Mouse (Mus musculus) naive thymus-derived CD4-positive, alpha-beta T cell, adult 2 months (primary cell): ENCODE data around the gene Vmn1r199.
"Not testable (repeated sequence)": the region's sequence is repeated elsewhere in the genome, so short reads cannot be mapped to it uniquely, and the experiment has no call there.

Experiments used
- DNase-seq: peaks from one replicate; pipeline ENCODE4 v3.0.0-alpha.2; 2011; ENCODE audit warnings: low read depth

The Vmn1r199 gene

DNA sequence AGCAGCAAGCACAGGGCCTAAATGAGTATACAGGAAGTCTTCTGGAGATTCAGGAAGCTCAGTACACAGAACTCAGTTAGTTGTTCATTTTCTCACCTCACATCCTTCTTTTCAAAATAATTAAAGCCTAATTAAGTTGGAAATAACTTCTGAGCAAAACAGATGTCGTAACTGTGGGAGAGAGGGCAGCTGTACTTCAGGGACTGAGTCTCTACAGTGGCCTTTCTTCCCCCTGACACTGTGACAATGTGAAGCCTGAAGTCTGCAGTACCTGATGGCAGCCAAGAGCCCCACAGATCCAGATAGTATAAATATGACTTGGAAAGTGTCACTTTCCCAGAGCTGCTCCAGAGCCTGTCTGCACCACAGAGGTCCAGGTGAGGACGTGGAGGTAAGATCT, at the start of gene Vmn1r199:
Gene Vmn1r199, plus strand, starts transcription at position 301 of the 400 bp plus-strand sequence.
- no peak for DNase-seq

DNA sequence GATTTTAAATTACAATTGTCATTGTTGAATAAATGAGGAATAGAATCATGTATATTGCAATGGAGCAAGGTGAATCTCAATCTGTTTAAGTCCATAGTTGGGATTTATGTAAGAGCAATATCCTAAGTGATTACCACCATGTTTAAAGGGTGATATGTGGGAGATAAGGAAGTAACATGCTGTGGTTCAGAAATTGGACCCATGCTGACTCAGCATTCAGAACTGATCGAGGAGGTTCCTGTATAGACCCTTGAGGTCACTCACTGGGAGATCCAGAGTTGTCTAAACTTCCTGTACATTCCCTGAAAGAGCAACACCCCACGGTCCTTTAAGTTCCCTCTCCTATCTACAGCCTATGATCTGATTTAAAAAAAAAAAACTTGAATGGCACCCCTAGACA, 46.3 kb upstream of the Vmn1r199 start:
- DNase-seq = no peak

DNA sequence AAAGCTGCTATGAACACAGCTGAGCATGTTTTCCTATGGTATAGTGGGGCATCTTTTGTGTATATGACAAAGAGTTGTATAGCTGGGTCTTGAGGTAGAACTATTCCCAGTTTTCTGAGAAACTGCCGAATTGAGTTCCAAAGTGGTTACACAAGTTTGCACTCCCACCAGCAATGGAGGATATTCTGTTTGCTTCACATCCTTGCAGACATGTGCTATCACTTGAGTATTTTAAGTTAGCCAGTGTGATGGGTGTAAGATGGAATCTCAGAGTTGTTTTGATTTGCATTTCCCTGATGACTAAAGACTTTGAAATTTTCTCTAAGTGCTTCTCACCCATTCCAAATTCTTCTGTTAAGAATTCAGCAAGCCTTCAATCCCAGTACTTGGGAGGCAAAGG, 44.1 kb upstream of the Vmn1r199 start:
- DNase-seq = no peak

DNA sequence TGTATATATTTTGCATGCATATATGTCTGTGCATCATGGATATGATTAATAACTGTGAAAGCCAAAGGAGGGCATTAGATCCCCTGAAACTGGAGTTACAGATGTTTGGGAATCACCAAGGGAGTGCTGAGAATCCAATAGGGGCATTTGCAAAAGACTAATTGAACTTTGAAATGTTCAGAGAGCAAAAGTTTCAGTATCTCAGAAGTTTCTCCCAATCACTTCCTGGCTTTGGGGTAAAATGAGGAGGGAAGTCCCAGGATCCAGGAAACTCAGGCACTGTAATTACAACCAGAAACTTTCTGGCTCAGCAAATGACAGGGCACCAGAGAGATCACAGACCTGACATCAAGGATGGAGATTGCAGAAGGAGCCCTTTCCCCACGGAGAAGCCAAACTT, 29.6 kb upstream of the Vmn1r199 start, which contains the start of gene Vmn1r198:
Gene Vmn1r198, plus strand, starts transcription at position 301 of the 400 bp plus-strand sequence.
- no peak for DNase-seq

DNA sequence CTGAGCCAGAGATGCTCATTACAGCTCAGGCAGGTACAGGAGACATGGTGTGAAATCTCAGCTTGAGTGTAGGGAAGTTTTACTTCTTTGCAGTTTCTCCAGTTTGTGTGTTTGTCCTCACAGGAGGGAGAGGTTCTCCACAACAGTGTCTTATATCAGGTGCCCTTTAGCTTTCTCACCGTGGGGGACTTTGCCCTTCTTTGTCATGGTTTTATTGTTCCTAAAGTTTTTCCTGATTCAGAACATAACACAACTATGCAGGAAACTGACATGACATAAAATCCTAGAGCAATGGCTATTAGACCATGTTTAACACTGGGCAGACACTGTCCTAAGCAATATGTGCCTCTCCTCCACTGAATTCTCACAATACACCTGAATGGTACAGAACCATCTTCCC, 28.8 kb upstream of the Vmn1r199 start:
- DNase-seq = no peak

DNA sequence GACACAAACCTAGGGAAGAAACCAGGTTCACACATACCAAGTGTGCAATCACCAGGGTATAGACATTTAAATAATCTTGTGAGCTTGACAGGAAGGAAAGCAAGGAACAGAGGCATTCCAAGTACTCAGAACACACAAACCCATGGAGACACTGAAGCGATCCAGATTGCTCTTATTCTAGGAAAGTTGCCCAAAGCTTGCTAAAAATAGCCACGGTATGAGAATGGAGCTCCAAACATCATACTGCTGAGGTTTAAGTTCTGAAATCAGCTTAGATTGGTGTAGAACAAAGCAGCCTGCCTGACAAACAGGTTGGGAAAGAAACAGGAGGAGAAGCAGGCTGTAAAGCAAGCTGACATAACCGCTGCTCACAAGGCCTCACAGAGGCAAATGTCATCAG, 1.5 kb downstream of the Vmn1r199 start:
- not testable (repeated sequence) for DNase-seq

DNA sequence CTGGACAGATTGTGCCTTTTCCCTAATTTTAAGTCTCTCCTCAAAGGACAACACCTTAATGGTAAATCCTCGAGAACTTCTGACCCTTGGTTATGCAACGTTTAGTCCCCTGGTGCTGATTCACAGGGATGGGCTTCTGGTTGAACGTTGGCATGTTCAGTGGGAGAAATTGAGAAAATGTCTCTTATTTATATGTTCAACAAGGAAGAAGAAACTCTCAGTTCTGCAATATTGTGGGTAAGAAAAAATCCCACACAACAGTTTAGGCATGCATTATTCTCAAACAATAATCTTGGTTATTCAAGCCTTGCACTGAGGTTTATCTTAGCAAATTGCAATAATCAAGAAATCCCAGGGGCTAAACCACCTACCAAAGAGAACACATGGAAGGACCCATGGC, 3.8 kb downstream of the Vmn1r199 start:
- DNase-seq = no peak

DNA sequence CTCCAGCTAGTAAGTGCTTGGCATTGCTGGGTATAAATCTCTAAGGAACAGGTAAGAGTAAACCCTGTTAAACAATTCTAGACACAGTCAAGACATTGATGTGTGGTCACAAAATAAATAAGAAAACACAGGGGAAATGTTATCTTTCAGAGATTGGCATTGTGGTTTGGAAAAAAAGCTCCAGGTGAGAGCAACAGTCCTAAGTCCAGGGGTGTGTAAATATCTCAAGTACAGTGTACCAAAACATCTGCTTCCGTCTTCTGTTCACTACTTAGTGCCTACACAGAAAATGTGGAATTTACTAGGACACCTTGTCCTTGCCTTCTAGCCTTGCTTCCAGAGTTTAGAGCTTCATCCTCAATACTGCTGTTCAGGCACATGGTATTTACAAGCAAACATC, 7.4 kb downstream of the Vmn1r199 start:
- no peak for DNase-seq

DNA sequence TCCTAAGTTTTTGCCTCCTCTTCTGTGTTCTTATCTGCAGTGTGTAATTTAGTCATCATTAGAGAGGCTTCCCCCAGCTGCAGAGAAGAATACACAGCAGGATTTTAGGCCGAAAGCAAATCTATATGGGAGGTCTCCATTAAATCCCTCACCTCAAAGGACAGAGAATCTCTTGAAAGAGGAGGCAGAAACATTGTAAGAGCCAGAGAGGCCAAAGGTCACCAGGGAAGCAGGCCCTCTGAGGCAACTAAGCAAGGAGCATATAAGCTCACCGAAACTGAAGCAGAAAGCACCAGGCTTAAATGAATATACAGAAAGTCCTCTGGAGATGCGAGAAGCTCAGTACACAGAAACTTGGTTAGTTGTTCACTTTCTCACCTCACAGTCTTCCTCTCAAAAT, 10.5 kb downstream of the Vmn1r199 start, which contains the start of gene Vmn1r200:
Gene Vmn1r200, plus strand, starts transcription at position 301 of the 400 bp plus-strand sequence.
- DNase-seq = no peak

DNA sequence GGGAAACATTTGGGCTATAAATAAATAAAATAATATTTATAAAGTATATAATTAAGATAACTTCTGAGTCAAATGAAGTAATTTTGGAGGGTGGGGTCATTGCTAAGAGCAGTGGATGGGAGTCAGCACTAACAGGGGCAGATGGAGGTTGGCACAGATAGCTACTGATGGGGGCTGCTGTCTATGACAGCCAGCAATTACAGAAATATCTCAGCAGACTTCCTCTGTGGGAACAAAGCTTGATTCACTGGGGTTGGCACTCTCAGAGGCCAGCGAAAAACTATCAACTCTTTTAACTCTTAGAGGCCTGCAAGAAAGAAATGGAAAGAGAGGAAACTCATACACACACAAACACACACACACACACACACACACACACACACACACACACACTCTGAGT, 23.4 kb downstream of the Vmn1r199 start:
- DNase-seq = no peak
